Mouse (Mus musculus): Measurements from ENCODE around the gene Cpm.
"Not testable (repeated sequence)": the region's sequence is repeated elsewhere in the genome, so short reads cannot be mapped to it uniquely, and the experiment has no call there.

The Cpm gene

GRCm38 (mm10) chr10:117704314-117704963, 75.1 kb downstream of the Cpm start:
- DNase-seq (ENCODE audit: low read depth): not testable (repeated sequence)

GRCm38 (mm10) chr10:117704964-117705335, 75.7 kb downstream of the Cpm start:
- DNase-seq (ENCODE audit: low read depth): no peak

DNA sequence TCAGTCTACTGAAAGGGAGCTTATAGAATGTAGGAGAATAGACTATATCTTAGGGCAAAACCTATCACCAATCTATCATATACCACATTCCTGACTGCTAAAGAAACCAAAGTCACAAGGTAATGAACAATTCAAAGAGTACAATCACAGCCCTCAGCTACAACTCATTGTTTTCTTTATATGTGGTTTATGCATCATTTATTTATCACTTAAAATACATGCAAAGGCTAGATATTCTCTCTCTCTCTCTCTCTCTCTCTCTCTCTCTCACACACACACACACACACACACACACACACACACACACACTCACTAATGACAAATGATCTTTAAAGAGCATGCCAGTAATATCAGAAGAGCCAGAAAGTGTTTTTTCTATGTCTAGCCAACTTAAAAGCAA, 76.5 kb downstream of the Cpm start:
- no peak for DNase-seq (ENCODE audit: low read depth)

DNA sequence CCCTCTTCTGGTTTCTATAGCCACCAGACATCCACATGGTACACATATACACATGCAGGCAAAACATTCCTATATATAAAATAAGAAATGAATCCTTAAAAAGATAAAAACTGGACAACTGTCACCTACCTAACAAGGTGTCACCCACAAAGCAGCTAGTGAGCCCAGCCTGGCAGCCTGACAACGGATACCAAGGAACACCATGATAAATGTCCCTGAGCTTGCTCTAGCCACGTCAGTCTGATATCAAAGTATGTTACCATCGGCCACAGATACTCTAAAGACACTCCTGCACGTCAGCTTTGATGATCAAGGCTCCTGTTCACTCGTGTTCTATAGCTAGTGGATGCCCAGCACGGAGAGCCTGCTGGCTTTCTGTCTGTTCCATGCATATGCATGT, 77.1 kb downstream of the Cpm start:
- DNase-seq (ENCODE audit: low read depth): no peak

GRCm38 (mm10) chr10:117707114-117707838, 78.0 kb downstream of the Cpm start:
- DNase-seq (ENCODE audit: low read depth): no peak

GRCm38 (mm10) chr10:117708376-117708775, 79.1 kb downstream of the Cpm start:
- DNase-seq (ENCODE audit: low read depth): no peak

GRCm38 (mm10) chr10:117708856-117709255, 79.6 kb downstream of the Cpm start:
- no peak for DNase-seq (ENCODE audit: low read depth)

DNA sequence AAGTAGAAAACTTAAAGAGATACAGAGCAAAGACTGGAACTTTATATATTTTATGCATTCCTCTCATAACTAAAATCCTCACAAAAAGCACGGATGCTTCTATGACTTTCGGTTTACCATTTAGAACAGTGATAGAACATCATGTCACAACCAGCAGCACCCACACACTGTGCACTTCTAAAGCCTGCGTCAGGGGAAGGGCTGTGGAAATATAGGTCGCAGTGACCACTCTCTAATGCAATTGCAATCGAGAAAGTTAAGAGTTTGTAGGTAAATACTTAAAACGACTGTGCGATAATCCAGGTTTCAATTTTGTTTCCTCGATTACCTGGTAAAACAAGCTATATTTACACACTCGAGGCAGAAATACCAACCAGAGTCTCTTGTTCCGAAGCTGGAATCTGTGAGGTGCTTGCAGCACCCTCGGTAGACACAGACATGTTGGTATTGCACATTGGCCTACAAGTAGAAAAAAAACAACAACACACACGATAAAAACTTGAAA, 80.1 kb downstream of the Cpm start:
- no peak for DNase-seq (ENCODE audit: low read depth)

- DNase-seq (ENCODE audit: low read depth): peak; percentile 58
These were observed 80.8 kb downstream of the Cpm start for GRCm38 (mm10) chr10:117709930-117710603.

DNA sequence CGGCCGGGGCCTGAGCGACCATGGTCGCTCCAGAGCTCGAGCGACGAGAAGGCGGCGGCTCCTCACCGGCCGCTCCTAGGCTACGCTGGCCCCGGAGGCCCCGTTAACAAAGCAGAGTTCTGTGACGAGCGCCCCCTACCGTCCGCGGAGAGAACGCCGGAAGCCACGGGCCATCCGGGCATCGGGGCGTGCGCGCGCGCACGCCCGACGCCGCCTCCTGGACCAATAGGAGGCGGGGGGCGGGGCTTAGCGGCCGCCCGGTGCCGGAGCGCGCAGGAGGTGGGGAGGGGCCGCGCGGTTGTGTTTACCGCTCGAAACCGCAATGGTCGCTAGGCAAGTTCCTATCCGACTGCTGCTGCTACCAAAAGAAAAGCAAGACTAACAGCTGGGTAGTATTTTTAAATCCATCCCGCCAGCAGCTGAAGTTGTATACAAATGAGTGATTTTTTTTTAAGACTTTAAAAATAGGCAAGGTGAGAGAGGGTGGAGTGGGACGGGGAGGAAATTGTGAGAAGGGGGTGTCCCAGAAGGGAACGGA, 81.4 kb downstream of the Cpm start, which contains the start of gene Mdm2:
Gene Mdm2 (minus strand): TSS at position 155 of the 538 bp plus-strand sequence.
- DNase-seq (ENCODE audit: low read depth): peak; percentile 69

DNA sequence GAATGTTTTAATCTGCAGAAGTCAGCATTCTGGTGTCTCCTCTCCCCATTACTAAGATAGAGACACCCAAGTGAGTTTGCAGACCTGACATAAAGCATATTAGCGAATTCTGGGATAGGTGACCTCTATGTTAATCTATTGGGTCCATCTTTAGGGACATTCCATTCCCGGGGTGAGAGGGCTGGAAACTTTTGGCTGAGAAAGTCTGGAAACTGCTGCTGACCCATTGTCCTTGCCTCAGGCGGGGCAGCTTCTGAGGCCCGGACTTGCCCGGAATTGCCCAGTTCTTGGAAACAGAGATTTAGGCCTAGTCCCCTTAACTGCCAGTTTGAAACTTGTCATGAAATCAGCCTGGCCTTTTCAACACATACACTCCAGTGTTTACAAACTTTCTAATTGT, 82.1 kb downstream of the Cpm start:
- DNase-seq (ENCODE audit: low read depth): no peak

- DNase-seq (ENCODE audit: low read depth): no peak
These were observed 83.0 kb downstream of the Cpm start for GRCm38 (mm10) chr10:117712191-117712754.

DNA sequence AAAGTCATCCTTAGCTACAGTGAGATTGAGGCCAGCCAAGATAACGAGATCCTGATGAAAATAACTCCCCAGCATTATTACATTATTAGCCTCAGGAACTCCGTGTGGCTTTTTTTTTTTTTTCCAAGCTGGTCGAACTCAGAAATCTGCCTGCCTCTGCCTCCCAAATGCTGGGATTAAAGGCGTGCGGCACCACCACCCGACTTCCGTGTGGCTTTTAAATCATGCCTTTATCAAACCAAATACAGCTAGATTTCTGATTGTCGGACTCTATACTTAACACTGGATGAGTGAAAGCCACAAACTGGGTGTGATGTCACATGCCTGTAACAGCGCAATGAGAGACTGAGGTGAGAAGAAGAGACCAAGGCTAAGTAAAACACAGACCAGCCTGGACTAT, 83.6 kb downstream of the Cpm start:
- DNase-seq (ENCODE audit: low read depth): no peak

DNA sequence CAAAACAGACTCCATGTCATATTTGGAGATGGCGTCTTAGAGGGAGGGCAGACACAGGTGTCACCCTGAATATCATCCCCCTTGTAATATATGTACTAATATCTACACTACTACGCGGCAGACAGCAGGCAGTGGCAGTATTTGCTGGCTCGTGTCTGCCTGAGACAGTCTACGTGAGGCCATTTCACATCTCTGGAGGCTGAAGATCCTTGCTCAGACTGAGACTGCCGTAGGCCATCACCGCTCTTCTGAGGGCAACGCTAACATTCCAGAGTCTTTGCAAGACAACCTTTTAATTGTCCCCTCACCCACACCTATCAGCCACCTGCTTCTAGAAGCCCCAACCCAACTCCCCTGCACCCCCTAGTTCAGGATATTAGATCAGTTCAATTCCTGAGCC, 84.2 kb downstream of the Cpm start:
- DNase-seq (ENCODE audit: low read depth): no peak

DNA sequence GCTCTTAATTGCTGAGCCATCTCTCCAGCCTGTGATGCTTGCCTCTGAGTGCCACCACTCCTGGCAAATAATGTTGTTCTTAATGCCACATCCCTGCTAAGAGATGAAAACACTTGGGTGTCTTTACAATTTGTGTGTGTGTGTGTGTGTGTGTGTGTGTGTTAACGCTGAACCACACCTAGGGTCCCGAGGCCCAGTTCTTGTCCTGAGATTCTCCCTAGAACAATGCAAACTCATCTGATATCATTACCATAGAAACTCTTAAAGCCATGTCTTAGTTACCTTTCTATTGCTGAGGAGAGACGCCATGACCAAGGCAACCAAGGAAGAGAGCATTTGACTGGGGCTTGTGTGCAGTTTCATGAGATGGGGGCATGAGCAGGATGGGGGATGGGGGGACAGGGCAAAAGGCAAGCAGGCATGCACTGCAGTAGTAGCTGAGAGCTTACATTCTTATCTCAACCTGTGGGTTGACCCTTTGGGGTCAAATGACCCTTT, 84.8 kb downstream of the Cpm start:
- DNase-seq (ENCODE audit: low read depth): no peak

DNA sequence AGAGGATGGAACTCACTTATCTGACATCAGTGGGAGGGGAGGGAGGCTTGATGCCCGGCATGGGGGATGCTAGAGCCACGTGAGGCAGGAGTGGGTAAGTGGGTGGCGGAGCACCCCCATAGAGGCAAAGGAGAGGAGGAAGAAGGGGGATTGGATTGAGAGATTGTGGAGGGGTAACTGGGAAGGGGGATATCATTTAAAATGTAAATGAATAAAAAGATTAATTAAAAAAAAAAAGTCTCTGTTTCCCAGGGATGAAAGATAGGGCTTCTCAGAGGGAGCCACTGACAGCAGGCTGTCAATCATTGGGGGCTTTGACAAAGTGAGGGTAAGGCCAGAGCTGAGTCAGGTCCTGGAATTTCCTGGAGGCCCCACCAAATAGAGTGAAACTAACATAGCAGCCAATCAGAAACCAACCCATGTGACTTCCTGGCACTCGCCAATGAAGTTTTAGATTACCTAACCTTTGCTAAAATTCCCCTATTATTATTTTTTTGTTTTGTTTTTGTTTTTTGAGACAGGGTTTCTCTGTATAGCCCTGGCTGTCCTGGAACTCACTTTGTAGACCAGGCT, 85.7 kb downstream of the Cpm start:
- DNase-seq (ENCODE audit: low read depth): no peak

DNA sequence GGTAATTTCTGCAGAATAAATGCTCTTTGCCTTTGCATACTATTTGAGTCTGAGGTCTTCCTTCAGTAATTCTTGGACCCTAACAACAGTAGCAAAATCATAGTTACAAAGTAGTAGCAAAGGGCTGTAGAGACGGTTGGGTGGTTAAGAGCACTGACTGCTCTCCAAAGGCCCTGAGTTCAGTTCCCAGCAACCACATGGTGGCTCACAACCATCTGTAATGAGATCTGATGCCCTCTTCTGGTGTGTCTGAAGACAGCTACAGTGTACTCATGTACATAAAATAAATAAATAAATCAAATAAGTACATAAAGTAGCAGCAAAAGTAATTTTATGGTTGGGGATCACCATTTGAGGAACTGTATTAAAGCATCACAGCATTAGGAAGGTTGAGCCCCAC, 86.4 kb downstream of the Cpm start:
- not testable (repeated sequence) for DNase-seq (ENCODE audit: low read depth)

DNA sequence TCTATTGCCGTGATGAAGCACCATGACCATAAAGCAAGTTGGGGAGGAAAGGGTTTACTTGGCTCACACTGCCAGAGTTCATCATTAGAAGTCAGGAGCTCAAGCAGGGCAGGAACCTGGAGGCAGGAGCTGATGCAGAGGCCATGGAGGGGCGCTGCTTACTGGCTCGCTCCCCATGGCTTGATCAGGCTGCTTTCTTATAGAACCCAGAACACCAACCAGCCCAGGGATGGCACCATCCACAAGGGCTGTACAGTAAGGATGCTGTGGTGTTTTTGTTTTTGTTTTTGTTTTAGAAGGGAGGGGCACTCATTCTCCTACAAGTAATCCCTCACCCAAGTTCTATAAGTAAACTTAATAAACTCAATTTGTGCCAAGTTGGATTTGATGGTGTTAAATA, 87.4 kb downstream of the Cpm start:
- DNase-seq (ENCODE audit: low read depth): no peak

GRCm38 (mm10) chr10:117717583-117717982, 88.3 kb downstream of the Cpm start:
- DNase-seq (ENCODE audit: low read depth): peak; percentile 65

- DNase-seq (ENCODE audit: low read depth): no peak
These were observed 89.1 kb downstream of the Cpm start for GRCm38 (mm10) chr10:117718161-117719119.

All from fibroblast of lung, adult 2 months (primary cell).